Mouse (Mus musculus) frontal cortex, postnatal 14 days (tissue): ENCODE measurements around the gene Ccser2.
"Not testable (repeated sequence)": the region's sequence is repeated elsewhere in the genome, so short reads cannot be mapped to it uniquely, and the experiment has no call there.

Source experiments
- DNase-seq, 2 experiments: peaks; one replicate each; pipeline ENCODE4 v3.0.0; 2022; ENCODE audit warnings: low spot score in 2 of 2

Ccser2 gene

DNA sequence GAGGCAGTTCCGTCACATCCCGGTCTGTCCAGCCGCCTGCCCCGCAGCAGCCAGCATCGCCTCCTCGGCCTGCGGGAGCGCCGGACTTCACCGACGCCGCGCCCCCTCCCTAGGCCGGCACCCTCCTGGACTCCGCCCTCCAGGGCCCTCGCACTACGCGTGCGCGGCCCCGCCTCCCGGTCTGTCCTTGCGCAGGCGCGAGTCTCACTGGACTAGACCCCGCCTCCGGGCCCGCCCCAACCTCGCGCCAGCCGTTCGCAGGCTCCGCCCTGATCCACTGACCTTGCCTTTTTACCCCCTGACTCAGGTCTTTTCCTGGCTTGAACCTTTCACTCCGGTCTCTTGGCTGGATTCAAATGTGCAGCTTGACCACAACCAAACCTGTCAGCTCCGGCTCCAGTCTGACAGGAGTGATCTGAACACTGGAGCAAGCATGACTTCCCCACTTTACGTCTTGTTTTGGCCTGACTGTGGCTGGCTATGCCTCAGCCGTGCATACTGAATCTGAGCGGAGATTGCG is at the start of gene Ccser2:
Gene Ccser2, minus strand, starts transcription at position 150 of the 520 bp plus-strand sequence.
- DNase-seq, result peak; percentile 92 to 95

DNA sequence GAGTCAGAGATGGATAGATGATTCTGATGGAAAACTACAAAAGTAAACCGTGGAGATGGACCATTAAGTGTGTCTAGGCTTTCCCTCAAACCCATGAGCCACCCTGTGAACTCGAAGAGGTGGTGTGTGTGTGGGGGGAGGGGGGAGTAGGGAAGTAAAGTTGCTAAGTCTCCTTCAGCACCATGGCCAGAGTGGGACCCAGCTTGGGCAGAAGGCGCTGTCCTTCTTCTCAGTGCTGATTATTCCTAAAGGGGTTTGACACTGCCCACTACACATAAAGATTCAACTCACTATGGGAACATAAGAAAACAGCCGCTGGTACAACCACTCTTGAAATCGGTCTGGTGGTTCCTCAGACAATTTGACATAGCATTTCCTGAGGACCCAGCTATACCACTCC is 47.3 kb upstream of the Ccser2 start:
- no peak for DNase-seq

DNA sequence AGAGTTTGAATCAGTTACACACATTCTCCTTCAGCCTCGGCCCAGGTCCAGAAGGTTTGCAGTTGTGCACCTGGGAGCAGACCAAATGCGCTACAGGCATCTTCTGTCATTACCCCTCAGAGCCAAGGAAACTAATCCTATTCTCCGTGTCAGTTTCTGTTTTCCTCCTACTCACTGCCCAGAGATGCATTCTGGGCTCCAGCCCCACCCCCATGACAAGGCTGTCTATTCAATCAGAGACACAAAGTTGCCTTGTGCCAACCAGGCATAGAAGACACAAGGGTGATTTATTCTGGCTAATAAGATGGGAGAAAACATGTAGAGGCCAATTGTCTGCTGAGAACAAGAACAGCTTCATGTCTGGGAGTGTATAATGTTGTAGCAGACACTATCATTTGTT is 45.1 kb upstream of the Ccser2 start:
- DNase-seq, result peak in 1 of 2 experiments; percentile 15

DNA sequence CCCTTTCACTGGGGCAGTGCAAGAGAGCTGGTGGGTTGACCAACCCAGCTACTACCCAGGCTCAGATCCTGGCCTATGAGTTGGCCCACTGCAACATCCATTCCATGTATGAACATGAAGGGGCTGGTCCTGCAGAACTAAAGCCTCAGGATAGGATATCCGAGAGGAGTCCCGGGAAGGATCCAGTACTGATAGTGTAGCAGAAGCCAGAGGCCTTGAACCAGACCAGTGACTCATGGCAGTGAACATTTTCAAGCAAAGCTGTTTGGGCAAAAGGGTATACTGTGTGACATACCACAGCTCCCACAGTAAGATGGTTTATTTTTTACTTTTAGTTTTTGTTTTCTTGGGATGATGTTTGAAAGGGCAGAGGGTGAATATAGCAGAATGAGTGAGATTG is 41.1 kb upstream of the Ccser2 start:
- DNase-seq, result no peak

DNA sequence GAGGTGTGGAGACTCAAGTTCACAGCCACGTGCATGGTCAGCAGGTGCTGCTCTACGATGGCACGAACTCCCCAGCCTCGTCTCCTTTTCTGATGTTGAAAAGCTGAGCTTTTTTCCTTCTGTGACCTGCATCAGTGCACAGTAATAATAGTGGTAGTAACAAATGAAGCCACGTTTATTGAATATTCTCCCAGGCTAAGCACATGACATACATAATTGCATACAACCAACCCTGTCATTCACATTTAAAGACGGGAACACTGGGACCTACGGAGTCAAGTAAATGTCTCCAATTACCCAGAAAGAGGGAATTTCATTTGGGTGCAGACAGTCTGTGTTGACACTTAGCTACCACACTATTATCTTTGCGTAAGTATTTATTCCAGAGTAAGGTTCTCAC is 37.9 kb upstream of the Ccser2 start:
- DNase-seq, result no peak

DNA sequence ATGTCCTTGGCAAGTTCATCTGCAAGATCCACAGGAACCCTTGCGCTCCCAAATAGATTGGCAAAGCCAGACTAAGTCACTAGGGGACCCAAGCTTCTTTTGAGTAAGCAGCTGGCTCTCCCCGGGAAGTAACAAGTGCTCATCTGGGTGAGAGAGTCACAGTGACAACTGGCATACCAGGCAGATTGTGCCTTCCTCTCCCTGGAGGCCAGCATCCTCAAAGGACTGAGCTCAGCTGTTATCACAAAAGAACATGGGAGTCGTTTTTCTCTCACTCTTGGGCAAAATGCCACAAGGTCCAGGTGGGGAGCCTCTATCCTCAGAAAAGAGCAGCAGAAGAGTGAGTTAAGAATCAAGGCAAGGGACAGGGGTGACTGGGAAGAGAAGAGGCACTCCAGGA is 37.3 kb upstream of the Ccser2 start:
- DNase-seq, result no peak

DNA sequence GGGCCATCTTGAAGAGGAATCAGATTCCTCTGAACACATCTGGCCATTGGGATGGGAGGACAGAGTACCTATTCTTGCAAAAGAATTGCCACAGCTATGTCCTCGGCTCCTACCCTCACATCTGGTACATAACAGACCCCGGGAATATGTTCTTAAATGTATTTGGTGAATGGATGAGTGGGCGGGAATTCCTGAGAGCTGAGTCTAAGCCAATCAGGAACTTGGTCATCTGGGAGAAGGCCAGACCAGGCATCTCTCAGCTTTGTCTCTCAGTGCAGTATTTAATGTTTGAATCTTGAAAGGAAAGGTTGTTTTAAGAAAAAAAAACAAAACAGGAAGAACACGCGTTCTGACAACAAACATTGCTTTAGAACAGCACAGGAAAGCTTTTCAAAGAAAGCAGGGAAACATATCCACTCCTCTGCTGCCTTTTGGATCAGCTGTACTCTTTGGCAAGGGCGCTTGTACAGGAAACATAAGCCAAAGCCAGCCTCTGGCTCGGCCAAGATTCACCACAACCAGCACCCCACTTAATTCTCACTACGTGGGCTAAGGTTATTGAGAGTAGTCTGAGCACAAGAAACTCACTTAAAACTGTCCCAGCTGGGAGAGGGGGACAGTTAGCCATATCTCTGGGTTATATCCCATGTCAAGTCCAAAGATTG is 35.0 kb upstream of the Ccser2 start:
- no peak for DNase-seq

DNA sequence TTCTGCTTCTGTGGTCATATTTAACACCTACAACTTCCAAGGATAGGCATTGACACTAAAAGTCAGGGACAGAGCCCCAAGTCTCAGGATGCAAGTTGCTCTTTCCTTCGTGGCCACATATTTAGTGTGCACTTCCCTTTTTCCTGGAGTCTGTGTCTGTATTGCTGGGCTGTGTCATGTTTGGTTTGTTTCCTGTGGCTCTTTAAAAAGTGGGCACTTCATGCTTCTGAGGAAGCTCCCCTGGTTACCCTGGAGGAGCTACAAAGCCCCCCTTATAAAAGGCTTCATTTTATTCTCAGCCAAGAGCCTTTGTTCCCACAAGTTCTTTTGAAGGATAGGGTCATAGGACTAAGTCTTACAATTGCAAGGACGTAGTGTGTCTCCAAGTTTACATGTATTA is 34.3 kb upstream of the Ccser2 start:
- no peak for DNase-seq

DNA sequence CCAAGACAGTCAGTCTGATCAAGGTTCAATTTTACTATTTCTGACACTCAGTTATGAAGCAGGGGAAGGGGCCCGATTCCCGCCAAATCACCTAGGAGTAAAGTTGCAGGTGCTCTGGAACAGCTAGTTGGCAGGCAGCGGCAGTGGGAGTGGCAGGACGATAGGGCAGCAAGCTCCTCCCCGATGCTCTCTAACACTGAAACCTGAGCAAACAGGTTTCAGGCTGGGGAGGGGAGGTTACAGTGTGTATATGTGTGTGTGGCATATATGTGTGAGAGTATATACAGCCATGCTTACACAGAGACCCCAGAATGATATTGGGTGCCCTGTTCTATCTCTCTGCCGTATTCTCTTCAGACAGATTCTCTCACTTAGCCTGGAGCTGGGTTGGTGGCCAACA is 32.2 kb upstream of the Ccser2 start:
- DNase-seq, result not testable (repeated sequence)

DNA sequence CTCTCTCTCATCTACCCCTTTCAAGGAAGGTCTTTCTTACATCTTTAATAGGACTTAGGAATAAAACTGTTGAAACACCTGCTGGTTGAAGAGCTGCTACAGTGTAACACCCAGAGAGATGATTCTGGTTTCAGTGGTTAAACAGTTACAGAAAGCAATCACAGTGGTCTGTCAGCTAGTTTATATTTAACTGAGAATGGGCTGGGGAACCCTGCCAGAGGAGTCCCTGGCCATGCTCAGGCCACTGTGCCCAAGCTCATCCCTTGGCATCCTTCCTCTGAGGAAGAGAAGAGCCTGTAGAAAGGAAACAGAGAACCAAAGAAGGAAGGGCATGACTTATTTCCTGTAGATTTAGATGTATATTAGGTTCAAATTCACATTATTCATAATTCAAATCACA is 21.2 kb upstream of the Ccser2 start:
- DNase-seq, result no peak

DNA sequence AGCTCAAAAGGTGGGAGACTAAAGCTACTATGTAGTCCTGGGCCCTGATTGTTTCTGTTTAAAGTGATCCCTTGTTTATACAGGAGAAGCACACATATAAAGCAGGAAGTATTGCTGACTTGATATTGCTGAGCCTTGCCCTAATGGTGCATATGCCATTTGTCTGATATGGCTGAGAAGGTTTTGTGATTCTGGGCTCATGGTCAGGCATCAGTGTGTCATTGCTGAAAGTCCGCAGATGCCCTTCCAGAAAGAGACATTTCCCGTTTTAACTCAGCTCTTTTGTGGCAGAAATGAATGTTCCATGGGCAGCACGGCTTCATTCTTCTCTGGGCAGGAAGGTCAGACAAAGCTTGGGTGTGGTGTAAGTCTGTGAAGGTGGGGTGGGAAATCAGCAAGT is 17.1 kb upstream of the Ccser2 start:
- DNase-seq, result no peak

DNA sequence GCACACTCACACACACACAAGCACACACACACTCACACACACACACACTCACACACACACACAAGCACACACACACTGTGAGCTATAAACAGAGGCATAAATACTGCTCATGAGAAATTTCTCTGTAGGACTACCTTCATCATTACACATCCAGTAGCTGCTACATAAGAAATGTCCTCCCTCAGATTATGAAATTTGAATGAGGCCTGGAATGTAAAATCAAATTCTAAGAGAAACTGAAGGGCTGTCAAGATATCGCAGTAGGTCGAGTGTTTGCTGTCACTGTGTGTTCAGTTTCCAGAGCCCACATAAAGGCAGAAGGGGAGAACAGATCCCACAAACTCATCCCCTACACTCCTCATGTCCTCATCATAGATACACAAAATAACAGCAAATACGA is 6.4 kb upstream of the Ccser2 start:
- no peak for DNase-seq

DNA sequence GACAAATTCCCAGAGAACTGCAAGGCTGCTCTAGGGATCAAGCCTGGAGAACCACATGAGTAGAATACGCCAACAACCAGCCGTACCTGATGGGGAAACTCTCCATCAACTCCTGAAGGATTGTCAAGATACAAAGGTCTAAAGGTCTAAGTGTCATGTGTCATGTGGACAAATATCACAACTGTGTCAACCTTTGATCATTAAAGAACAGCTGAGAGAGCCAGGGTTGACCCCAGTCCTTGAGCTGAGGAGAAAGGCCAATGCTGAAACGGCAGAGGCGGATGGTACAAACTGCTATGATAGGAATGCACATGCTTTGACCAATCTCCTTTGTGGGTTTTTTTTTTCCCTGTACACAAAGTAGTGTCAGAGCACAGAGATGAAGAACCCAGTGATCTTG is 2.6 kb upstream of the Ccser2 start:
- no peak for DNase-seq

DNA sequence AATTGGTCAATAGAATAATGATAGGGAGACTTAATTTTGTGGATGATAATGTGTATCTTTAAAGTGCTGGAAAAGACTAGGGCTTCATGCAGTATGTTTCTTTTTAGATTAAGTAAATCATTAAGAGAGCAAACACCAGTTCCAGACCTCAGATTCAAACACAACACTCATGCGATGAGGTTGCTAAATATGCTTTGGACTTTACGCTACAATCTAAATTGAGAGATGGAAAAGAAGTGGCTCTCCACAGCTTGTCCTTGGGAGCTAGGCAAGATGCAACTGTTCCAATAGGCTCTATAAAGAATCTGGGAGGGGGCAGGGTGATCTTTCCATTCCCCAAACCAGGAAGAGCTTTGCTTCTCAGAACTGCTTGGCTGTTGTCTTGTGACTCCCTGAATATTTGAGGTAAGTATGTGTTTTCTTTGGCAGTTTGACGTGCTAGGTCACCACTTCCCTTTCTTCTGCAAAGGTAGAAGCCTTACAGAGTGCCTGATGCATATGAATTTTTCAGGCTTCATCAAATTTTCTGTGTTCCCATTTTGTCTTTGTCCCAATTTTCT is 1.4 kb upstream of the Ccser2 start:
- no peak for DNase-seq

DNA sequence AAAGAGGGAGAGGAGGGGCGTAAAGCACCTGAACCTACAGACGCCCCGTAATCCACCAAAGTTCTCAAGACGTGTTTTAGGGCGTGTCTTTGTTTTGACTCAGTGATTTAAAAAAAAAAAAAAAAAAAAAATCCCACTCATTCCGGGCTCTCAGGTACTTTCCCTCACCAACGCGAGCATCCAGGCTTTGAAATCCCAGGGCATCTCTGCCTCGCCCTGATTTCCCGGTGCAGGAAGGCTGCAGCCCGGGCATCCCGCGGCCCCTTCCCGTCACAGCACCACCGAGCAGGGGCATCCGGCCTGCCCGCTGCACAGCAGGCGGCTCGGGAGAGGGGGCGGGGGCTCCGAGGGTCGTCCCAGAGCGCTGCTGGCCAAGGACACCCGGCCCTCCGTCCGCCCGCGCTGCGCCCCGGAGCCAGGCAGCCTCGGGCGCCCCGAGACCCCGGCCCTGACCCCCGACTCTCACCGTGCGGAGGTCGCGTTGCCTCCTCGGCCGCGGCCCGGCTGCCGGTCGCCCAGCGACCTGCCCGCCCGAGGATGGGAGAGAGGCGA is 425 bp downstream of the Ccser2 start:
- DNase-seq, result no peak

DNA sequence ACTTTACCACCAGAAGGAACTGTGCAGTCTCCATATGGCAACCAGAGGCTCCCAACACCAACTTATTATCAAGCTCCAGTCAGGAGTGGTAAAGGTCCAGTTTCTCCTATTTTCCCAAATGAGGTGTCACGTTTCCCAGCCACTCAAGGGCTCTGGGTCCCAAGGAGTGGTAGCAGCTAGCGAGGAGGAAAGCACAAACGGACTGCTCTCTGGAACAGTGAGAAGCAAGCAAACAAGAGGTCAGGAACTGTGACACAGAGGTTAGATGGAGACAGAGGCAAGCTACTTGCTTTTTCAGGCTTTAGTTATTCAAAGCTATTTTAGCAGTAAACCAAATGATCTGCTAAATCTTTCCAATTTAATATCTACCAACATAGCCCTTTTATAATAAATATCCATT is 3.2 kb downstream of the Ccser2 start:
- DNase-seq, result no peak

DNA sequence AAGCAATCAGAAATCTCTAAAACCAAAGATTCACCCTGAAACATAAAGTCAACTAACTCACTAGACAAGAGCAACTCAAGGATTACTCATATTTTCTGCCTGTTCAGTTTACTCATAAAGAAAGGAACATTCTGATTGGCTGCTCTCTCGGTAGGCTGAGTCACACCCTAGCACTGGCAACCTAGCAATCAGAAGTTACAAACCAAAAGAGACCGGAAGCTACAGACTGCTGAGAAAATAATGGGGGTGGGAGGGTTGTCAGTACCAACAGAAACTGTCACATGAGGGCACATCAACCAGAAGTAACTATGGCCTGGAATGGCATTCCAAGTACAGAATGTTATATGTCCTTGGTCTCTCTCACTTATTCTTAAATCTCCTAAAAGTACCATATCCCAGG is 6.1 kb downstream of the Ccser2 start:
- DNase-seq, result no peak

DNA sequence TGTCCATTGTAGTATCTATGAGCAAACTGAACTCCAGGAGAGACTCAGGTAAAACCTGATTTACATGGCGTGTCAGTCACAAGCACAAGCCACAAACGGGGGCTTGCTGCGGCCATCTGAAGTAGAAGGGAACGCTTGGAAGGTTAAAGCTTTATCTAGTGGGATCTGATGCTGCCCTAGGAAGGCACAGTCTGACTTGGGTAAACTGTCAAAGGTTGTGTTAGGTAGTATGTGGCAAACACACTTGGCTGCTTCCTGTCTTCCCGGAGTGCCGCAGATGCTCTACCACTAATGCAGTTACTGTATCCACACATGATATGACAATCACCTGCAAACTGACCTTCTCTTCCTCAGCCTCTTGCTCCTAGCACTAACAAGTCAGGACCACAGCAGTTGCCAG is 10.9 kb downstream of the Ccser2 start:
- DNase-seq, result no peak

DNA sequence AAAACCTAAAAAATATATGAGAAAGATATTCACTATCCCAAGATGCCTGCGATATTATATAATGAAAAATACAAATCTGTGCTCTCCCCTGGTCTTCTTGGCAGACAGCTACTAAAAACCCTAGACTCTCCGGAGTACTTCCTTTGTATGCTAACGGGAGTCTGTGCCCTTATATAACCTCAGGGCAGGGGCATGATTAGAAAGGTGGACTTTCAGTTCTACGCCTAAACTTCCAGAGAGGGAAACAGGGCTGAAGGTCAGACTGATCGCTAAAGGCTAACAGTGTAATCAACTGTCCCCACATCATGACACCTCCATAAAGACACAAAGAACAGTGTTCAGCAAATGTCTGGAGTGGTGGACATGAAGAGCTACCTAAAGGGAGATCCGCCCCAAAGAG is 11.3 kb downstream of the Ccser2 start:
- no peak for DNase-seq

DNA sequence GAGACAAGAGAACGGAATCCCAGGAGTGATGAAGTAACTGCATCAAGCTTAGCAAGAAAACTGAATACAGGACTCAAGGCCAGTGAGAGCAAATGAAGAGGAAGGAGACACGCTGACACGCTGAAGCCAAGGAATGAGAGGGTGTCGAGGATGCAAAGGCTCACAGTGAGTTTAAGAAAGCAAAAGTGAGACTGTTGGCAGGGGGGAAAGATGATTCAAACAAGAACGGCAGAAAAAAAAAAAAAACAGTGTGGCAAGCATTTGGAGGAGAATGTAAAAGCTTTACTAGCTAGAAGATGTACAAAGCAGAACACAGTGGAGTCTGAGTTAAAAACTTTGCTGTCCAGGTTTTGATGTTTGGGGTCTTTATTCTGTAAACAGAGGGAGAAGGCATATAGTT is 11.9 kb downstream of the Ccser2 start:
- no peak for DNase-seq

DNA sequence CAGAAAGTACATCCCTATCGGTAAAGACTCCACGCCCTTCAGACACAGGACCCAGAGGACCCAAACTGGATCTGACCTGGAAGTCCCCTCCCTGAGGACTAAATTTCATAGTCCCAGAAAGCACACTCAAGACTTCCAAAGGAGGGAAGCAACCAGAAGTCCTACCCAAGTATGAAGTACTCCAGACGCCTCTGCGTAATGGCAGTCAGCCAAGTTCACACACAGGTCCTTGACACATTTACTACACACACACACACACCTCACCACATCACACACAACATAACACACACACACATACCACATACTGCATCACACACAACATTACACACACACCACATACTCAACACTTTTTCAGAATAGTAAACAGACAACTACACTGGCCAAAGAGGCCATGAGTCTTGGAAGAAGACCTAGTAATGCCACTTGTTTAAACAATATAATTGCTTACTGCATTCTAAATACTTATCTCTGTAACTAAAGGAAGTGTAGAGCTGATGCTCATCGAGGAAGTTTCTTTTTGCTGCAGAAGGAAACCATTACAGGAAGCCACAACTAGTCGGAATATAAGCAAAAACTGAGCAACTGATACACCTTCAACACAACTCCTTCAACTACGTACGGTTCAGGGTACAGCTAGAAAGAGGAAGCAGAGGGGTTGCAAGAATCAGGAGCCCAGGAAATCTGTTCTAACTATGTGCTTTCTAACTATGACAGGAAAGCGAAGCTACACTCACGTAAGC is 15.7 kb downstream of the Ccser2 start:
- no peak for DNase-seq

DNA sequence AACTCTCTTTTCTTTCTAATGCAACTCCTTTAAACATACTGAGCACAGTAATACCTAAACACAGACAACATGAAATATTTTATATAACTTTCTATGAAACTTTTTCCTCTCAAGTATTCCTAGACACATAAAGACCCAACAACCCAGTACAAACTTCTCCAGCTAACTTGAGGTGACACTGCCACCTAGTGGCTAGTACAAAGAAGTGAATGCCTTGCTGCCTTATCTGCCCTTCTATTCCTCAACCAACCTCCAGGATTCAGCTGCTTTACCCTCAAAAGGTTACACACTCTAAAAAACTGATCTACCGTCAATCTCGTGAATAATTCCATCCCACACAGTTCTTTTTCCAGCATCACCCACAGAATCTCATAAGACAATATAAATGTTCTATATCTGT is 16.4 kb downstream of the Ccser2 start:
- no peak for DNase-seq

DNA sequence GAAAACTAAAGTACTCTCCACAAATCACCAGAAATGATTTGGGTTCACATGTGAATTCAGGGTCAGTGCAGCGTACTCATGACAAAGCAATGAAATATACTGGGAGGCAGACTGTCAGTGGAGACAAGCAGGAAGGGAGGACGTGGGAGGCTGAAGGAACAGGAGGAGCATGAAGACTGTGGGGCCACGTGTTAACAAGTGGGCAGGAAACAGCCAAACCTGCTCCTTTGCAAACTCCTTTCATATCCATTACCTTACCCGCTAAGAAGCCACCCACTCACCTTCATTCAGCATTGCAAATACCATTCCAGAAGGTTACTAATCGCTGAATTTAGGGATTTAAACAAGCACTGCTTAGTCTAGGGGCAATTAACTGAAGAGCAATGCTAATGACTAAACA is 25.9 kb downstream of the Ccser2 start:
- DNase-seq, result no peak
